Mouse (Mus musculus): ENCODE results near the gene 1110051M20Rik. TPM values are rescaled to one million over a fixed set of nuclear protein-coding genes. Genes with fewer than 3 reads are reported as not detected.
A peak's percentile ranks its signal among the peaks of the same experiment; 100 is the strongest.

The 1110051M20Rik gene
- total RNA-seq (2021) = 10 to 100 TPM in 1 of 2 experiments, 1 to 10 TPM in 1; 7.7 to 14.7 TPM
- long read RNA-seq, experiment 1, transcript 1110051M20Rik-203 (9 exons, 1,977 nt) = major isoform, 10 of 16 reads
- long read RNA-seq, experiment 1, partial matches to known transcripts = 4 of 16 reads
- long read RNA-seq, experiment 1, other reads (novel, unspliced or antisense) = 1 of 16 reads
- long read RNA-seq, experiment 2, transcript 1110051M20Rik-203 (9 exons, 1,977 nt) = major isoform, 8 of 18 reads
- long read RNA-seq, experiment 2, partial matches to known transcripts = 5 of 18 reads
- long read RNA-seq, experiment 2, other reads (novel, unspliced or antisense) = 1 of 18 reads

- DNase-seq = peak; percentile 88 to 91
Observed at GRCm38 (mm10) chr2:91444286-91444892, at the start of gene 1110051M20Rik. 1110051M20Rik (minus strand) TSS chr2:91444704.

DNA sequence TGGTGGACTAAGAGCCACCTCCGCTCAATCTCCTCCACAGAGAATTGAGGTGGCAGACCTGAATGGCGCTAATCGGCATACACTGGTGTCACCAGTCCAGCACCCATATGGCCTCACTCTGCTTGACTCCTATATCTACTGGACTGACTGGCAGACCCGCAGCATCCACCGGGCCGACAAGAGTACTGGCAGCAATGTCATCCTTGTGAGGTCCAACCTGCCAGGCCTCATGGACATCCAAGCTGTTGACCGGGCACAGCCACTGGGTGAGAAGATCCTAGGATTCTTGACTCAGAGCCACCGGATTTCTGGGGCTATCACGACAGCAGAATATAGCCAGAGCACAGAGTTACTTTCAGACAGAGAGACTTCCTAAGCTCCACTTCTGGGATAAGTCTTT lies 49.5 kb upstream of the 1110051M20Rik start:
- no peak for DNase-seq

DNA sequence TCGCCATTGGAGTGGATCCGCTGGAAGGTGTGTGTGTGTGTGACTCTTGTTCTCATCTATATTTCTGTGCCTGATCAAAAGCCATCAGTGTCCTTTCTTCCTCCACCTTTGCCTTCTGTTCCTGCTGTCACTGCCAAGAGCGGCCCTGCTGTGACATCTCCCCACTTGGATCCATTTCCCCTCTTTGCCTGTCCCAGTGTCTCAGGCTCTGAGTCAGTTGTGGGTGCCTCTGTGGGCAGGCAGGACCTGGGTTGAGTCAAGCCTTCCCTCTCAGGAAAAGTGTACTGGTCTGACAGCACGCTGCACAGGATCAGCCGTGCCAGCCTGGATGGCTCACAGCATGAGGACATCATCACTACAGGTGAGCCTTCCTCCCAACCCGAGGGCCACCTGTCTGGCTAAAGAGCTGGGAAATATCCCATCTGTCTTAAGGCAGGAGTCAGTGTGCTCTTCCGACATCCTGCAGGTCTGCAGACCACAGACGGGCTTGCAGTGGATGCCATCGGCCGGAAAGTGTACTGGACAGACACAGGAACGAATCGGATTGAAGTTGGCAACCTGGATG lies 47.6 kb upstream of the 1110051M20Rik start:
- no peak for DNase-seq

- DNase-seq = peak in 1 of 2 experiments; percentile 44
Observed at GRCm38 (mm10) chr2:91487295-91487694, 42.8 kb upstream of the 1110051M20Rik start.

GRCm38 (mm10) chr2:91485256-91485655 lies 40.8 kb upstream of the 1110051M20Rik start:
- DNase-seq = no peak

- no peak for DNase-seq
Observed at GRCm38 (mm10) chr2:91484698-91485097, 40.2 kb upstream of the 1110051M20Rik start.

GRCm38 (mm10) chr2:91480805-91481514 lies 36.5 kb upstream of the 1110051M20Rik start:
- peak; percentile 65 to 84 for DNase-seq

- no peak for DNase-seq
Observed at GRCm38 (mm10) chr2:91480399-91480801, 35.9 kb upstream of the 1110051M20Rik start.

- DNase-seq = no peak
Observed at GRCm38 (mm10) chr2:91476841-91477240, 32.3 kb upstream of the 1110051M20Rik start.

DNA sequence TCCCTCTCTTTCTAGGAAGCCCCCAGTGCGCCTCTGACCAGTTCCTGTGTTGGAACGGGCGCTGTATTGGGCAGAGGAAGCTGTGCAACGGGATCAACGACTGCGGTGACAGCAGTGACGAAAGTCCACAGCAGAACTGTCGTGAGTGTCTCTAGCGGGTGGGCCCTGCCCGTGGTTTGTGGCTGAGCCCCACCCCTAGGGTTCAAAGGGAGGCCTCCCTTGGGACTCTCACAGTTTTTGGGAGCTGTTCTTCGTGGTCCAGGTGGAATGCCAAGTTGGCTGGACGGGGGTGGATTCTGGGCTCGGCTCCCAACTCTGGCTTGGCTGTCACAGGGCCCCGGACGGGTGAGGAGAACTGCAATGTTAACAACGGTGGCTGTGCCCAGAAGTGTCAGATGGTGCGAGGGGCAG lies 31.8 kb upstream of the 1110051M20Rik start:
- DNase-seq = peak; percentile 78 to 81

GRCm38 (mm10) chr2:91475791-91476190 lies 31.3 kb upstream of the 1110051M20Rik start:
- peak in 1 of 2 experiments; percentile 44 for DNase-seq

DNA sequence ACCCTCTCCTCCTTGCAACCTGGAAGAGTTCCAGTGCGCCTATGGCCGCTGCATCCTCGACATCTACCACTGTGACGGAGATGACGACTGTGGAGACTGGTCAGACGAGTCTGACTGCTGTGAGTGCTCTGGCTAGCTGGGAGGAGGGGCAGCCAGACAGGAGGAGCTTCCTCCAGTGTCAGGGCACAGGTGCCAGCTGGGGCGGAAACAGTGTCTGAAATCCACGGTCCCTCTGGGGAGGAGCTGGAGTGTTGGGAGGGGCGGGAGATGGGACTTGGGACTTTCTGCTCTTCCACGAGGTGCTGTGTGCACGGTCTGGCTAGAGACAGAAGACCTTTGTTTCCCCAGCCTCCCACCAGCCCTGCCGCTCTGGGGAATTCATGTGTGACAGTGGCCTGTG lies 29.9 kb upstream of the 1110051M20Rik start:
- no peak for DNase-seq

DNA sequence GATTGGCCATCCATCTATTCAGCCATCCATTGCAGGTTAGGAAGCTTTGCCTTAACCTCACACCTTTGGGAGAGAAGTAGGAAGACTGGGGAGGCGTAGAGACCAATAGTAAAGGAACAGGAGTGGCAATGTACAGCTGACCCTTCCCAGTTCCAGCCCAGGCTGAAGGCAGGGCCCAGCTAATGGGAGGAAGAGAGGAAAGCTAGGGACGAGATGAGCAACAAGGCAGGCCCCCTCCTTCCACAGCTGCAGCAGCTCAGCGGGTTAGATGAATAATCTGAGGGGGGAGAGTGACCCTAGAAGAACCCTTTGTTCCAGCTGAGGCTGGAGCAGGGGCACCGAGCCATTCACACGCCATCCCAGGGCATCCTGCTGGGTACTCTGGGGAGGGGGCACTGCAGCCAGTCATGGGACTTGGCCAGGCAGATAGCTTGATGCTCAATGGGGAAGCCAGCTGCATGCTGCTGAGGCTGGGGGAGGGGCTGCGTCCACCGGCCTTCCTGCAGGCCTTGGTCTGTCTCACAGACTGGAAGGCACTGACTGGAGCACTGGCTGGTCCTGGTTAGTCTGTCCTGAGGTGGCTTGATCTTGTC lies 25.6 kb upstream of the 1110051M20Rik start:
- no peak for DNase-seq

DNA sequence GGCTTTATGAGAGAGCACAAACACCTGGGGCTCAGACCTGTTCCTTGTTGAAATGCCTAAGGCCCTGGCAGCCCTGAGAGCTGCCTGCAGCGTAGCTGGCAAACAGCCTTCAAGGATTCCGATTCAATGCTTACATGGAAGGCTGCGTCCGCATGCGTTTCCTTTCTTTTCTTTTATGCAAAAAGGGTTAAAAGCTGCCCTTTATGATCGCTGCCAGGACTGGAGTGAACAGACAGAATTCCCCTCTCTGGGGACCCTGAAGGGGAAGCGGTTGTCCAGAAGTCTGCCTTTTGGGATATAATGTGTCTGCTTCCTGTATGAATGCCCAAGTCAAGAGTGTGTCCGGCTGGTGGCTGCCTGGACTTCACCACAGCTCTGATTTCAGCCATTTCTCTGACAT lies 23.1 kb upstream of the 1110051M20Rik start:
- DNase-seq = no peak

- no peak for DNase-seq
Observed at GRCm38 (mm10) chr2:91465934-91466333, 21.4 kb upstream of the 1110051M20Rik start.

DNA sequence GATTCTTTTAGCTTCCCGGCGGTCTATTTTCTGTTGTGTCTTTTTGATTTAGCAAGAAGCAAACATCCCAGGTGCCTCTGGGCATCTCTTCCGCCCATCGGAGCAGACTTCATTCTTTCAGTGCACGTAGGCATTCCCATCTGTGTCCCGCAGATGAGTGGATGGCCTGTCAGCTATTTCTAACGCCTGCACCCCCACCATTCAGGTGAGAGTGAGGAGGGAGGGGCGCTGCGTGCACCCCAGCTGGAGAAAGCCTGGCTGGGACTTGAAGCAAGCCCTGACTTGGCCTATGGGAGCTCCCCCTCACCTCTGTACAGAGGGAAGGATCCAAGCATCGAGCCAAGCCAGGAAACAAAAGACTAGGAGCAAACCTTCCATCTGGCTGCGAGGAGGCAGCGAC lies 18.2 kb upstream of the 1110051M20Rik start:
- DNase-seq = no peak

- no peak for DNase-seq
Observed at GRCm38 (mm10) chr2:91462196-91462595, 17.7 kb upstream of the 1110051M20Rik start.

- peak; percentile 42 to 62 for DNase-seq
Observed at GRCm38 (mm10) chr2:91461341-91461740, 16.8 kb upstream of the 1110051M20Rik start.

DNA sequence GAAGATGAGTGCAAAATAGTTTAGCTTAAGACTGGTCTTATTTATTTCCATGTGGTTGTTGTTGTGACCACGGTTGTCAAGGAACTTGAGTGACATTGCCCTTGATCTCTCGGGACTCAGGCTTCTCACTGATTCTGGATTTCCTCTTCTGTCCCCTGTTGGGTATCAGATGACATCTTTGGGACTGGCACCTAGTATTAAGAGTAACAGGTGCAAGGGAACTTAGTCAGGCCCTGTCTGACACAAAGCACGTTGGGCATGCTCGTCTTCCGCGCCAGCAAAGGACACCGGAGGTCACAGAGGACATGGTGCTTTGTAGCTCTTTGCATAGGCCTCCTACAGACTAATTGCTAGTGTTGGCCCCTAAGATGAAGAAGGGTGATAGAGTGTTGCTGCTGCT lies 16.3 kb upstream of the 1110051M20Rik start:
- DNase-seq = no peak

GRCm38 (mm10) chr2:91460076-91460475 lies 15.6 kb upstream of the 1110051M20Rik start:
- DNase-seq = no peak

DNA sequence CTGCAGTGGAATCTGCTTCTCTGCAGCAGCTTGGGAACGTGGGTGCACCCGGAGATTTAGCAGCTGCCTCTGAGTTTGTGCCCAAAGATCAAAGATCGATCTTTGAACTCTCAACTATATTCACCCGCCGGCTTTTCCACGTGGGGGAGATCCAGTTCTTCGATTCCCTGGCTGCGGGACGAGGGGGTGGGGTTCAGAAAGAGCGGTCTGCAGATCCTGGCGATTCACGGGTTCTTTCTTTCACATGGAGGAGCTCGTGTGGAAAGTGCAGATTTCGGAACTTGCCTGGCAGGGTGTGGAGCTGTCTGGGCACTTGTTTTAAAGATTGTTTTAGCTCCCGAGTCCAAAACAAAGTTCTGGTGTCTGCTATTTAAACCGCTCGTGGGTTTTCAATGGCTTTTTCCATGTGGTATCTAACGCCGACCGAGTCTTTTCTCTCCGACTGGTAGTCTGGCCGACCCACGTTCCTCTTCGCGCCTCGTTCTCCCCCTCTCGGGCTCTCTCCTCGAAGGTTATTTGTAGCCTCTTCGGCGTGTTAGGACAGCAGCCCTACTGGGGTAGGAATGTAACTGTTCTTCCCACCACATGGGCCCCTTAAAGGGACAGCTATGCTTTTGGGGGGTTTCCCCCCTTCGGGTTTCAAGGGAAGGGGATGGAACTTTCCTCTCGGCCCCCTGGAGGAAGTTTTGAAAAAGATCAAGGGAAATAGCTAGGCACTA lies 14.3 kb upstream of the 1110051M20Rik start:
- DNase-seq = peak; percentile 45 to 71

DNA sequence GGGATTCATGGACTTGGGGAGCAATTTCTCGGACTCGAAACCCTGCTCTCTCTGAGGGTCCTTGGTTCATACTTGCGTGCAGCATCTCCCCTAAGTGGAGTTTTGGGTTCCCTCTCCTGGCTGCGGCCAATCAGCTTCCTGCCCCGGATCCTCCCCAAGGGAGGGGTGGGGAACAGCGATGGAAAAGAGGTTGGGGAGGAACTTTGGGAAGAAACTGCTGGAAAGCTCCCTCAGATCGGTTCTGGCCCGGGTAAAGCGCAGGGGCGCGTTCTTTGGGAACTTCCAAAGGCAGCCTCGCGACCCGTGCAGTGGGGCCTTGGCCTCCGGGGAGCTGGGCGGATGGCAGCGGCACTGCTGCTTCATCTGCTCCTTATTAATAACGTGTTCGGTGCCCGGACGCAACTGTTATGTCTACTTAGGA lies 13.8 kb upstream of the 1110051M20Rik start:
- peak; percentile 72 to 73 for DNase-seq
